Mouse (Mus musculus): ENCODE results near the gene Lyrm9. TPM values are rescaled to one million over a fixed set of nuclear protein-coding genes. Genes with fewer than 3 reads are reported as not detected.

Lyrm9 gene
- 10 to 100 TPM; 25.9 to 29.8 TPM for total RNA-seq (2021)

GRCm38 (mm10) chr11:78826442-78827013 lies at the start of gene Lyrm9:
TSS of gene Lyrm9 (plus strand) at chr11:78826584.
- DNase-seq (ENCODE audit: low spot score in 2 of 2) = peak; percentile 95 to 96
- intact Hi-C loops (cut with DNase I) = loop anchor here (2.0 to 5.0 kb wide), 5 partner anchors 34 to 274 kb away; partner anchors contain the start of genes Ccnq, Nlk and Tmem97

- intact Hi-C loops (cut with DNase I) = no loop called here
- DNase-seq (ENCODE audit: low spot score in 2 of 2) = no peak
Measured at GRCm38 (mm10) chr11:78777851-78778680, 48.3 kb upstream of the Lyrm9 start.

- no peak for DNase-seq (ENCODE audit: low spot score in 2 of 2)
- intact Hi-C loops (cut with DNase I) = no loop called here
Measured at GRCm38 (mm10) chr11:78780002-78780401, 46.4 kb upstream of the Lyrm9 start.

- intact Hi-C loops (cut with DNase I) = no loop called here
- no peak for DNase-seq (ENCODE audit: low spot score in 2 of 2)
Measured at GRCm38 (mm10) chr11:78780571-78780970, 45.8 kb upstream of the Lyrm9 start.

DNA sequence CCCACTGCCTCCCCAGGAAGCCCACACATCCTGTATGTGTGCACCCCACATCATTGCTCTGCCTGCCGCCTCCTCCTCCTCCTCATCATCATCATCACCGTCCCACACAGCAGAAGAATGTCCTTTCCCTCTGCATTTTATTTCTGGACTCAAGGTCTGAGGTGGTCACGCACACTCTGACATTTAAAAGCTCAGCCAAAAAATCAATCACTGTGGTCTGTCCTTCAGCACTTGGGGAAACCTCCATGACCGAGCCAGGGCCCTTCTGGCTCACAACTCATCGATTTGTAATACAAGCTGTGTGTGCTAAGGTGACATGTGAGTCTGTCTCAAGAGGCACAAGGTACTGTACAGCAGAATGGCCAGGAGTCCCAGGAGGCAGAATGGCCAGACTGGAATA lies 44.1 kb upstream of the Lyrm9 start:
- intact Hi-C loops (cut with DNase I) = no loop called here

GRCm38 (mm10) chr11:78782791-78783347 lies 43.5 kb upstream of the Lyrm9 start:
- intact Hi-C loops (cut with DNase I) = no loop called here
- no peak for DNase-seq (ENCODE audit: low spot score in 2 of 2)

More for the DNA sequence above, 44.1 kb upstream of the Lyrm9 start:
- no peak for DNase-seq (ENCODE audit: low spot score in 2 of 2)

GRCm38 (mm10) chr11:78786013-78786431 lies 40.4 kb upstream of the Lyrm9 start:
- DNase-seq (ENCODE audit: low spot score in 2 of 2) = no peak
- intact Hi-C loops (cut with DNase I) = no loop called here

DNA sequence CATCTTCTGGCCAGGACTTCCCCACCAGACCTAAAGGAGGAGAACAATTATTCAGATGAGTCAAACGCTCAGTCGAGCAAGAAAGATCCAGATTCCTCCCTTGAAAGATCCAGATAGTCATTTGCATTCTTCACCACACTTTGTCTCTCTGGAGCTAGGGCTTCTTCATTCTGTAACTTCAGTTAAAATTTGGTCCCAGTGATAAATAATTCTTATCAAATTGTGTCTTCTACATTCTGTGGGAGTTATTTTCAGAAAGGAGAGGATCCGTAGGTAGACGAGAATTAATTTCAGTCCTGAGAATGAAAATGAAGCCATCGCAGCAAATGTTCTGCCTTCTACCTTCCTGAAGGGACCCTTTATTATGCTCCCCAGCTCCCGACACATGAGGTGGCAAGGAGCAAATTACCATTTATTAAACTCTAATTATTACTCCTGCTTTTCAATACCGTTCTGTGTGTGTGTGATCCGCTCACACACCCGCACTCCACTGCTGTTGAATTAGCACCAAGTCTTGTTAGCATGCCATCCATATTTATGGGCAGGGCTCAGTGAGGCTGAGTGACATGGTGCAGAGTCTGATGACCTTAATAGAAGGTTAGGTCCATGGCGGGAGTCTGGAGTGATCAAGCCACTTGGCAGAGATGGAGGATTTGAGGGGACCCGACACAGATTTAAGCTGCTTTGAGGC lies 36.9 kb upstream of the Lyrm9 start:
- intact Hi-C loops (cut with DNase I) = loop anchor here (5.0 kb wide), 1 partner anchor 62 kb away; no protein-coding TSS in a partner anchor
- DNase-seq (ENCODE audit: low spot score in 2 of 2) = no peak

GRCm38 (mm10) chr11:78791582-78791981 lies 34.8 kb upstream of the Lyrm9 start:
- intact Hi-C loops (cut with DNase I) = loop anchor here (5.0 kb wide), 1 partner anchor 64 kb away; no protein-coding TSS in a partner anchor
- no peak for DNase-seq (ENCODE audit: low spot score in 2 of 2)

GRCm38 (mm10) chr11:78792055-78792454 lies 34.3 kb upstream of the Lyrm9 start:
- intact Hi-C loops (cut with DNase I) = loop anchor here (1.0 to 5.0 kb wide), 3 partner anchors 13 to 65 kb away; partner anchors contain the start of gene Lyrm9
- DNase-seq (ENCODE audit: low spot score in 2 of 2) = no peak

GRCm38 (mm10) chr11:78792465-78792864 lies 33.9 kb upstream of the Lyrm9 start:
- peak; percentile 59 to 73 for DNase-seq (ENCODE audit: low spot score in 2 of 2)
- intact Hi-C loops (cut with DNase I) = loop anchor here (1.0 to 5.0 kb wide), 3 partner anchors 13 to 65 kb away; partner anchors contain the start of gene Lyrm9

- DNase-seq (ENCODE audit: low spot score in 2 of 2) = peak; percentile 54 to 65
- intact Hi-C loops (cut with DNase I) = loop anchor here (2.0 to 5.0 kb wide), 2 partner anchors 34 to 66 kb away; partner anchors contain the start of gene Lyrm9
Measured at GRCm38 (mm10) chr11:78793116-78793515, 33.3 kb upstream of the Lyrm9 start.

DNA sequence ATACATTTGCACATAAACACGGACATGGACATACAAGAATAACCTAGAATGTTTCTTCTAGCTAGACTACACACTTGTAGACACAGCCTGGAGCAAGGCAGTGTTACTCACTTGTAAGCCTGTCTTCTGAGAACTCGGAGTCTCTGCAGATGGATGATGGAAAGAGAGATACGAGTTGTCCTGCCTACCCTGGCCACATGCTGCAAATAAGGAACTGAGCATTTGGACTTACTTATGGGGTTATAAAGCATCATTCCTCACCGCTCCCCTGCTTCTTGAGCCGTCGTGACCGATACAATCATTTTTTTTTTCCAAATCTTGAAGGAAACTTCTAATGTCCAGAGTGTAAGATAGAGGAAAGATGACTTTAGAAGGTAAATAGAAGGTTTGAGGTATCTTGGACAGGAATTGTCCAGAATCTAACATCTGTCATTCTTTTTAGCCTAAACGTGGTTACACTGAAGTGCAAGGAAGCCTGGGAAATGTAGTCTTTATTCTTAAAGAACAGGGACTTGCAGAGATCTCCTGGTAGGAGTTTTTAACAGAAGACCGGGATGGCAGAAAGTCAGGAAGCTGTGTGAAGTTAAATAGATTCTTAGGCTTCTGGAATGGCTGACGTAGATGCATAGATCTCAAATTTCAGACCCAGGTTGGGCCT lies 30.2 kb upstream of the Lyrm9 start:
- intact Hi-C loops (cut with DNase I) = no loop called here
- DNase-seq (ENCODE audit: low spot score in 2 of 2) = no peak

- intact Hi-C loops (cut with DNase I) = no loop called here
Measured at GRCm38 (mm10) chr11:78801094-78801493, 25.3 kb upstream of the Lyrm9 start.

GRCm38 (mm10) chr11:78803587-78804316 lies 22.6 kb upstream of the Lyrm9 start:
- DNase-seq (ENCODE audit: low spot score in 2 of 2) = no peak
- intact Hi-C loops (cut with DNase I) = loop anchor here (2.0 kb wide), 1 partner anchor 77 kb away; no protein-coding TSS in a partner anchor

More at GRCm38 (mm10) chr11:78801094-78801493, 25.3 kb upstream of the Lyrm9 start:
- no peak for DNase-seq (ENCODE audit: low spot score in 2 of 2)

GRCm38 (mm10) chr11:78804551-78804950 lies 21.8 kb upstream of the Lyrm9 start:
- DNase-seq (ENCODE audit: low spot score in 2 of 2) = peak in 1 of 2 experiments; percentile 45
- intact Hi-C loops (cut with DNase I) = loop anchor here (2.0 kb wide), 1 partner anchor 78 kb away; no protein-coding TSS in a partner anchor

DNA sequence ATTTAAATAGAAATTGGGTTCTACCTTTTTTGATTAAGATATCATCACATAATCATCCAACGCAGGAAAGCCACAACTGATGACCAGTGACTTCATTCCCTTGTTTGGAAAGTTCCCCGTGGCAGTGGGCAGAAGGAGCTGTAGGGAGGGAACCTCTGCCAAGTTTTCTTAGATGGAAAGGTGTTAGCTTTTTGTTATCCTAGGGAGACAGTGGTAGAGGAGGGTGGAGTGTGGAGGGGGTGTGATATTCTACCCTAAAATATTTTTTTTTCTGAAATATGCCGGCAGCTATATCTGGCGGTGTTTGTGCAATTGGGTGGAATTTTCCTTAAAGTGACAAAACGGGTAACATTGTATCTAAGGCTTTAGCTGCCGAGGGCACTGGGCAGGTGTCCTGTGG lies 21.2 kb upstream of the Lyrm9 start:
- peak in 1 of 2 experiments; percentile 73 for DNase-seq (ENCODE audit: low spot score in 2 of 2)

GRCm38 (mm10) chr11:78805691-78806137 lies 20.7 kb upstream of the Lyrm9 start:
- intact Hi-C loops (cut with DNase I) = loop anchor here (1.0 to 2.0 kb wide), 2 partner anchors 13 to 79 kb away; no protein-coding TSS in a partner anchor
- DNase-seq (ENCODE audit: low spot score in 2 of 2) = peak; percentile 72 to 81

More for the DNA sequence above, 21.2 kb upstream of the Lyrm9 start:
- intact Hi-C loops (cut with DNase I) = loop anchor here (1.0 to 2.0 kb wide), 2 partner anchors 13 to 78 kb away; no protein-coding TSS in a partner anchor
